Mouse (Mus musculus): ENCODE measurements around the gene Dock1. TPM values are rescaled to one million over a fixed set of nuclear protein-coding genes. Genes with fewer than 3 reads are reported as not detected.

The Dock1 gene
- polyA plus RNA-seq, 1 experiment from 2014 or later = 7.2 TPM

- Histone ChIP-seq H3K27ac (no peak overlapping the region), H3K36me3 (replicated peaks) (no peaks in the 10 kb centered on the region), H3K4me2 (no peak overlapping the region), H3K9ac (no peak overlapping the region), H3K9me3 (no peaks in the 10 kb centered on the region), H3K4me3 (no peak overlapping the region), H3K4me1 (no peaks in the 10 kb centered on the region), H3K27me3 (replicated peaks) (no peaks in the 10 kb centered on the region)
- no peak for ATAC-seq (replicated peaks)
- WGBS = 90% methylated on average over 6 of the region's 6 CpGs
These were observed 139.0 kb downstream of the Dock1 start for GRCm38 (mm10) chr7:134809241-134809975.

- no peak for ATAC-seq (replicated peaks)
- 96% methylated on average over 5 of the region's 5 CpGs for WGBS
- no peaks in the 10 kb centered on the region for H3K9me3 ChIP-seq
These were observed 148.0 kb downstream of the Dock1 start for GRCm38 (mm10) chr7:134818471-134818870.

GRCm38 (mm10) chr7:134821264-134821663, 150.8 kb downstream of the Dock1 start:
- H3K9me3 ChIP-seq = no peaks in the 10 kb centered on the region
- no peaks in the 10 kb centered on the region for H3K36me3 ChIP-seq (replicated peaks)
- H3K9ac ChIP-seq = no peak overlapping the region
- no peak overlapping the region for H3K27ac ChIP-seq
- peaks cover 9% of the 10 kb centered on the region for H3K4me1 ChIP-seq
- no peak overlapping the region for H3K4me2 ChIP-seq
- no peak overlapping the region for H3K4me3 ChIP-seq
- no peak for ATAC-seq (replicated peaks)
- WGBS = 8% methylated on average over 1 of the region's 1 CpGs
- H3K27me3 ChIP-seq (replicated peaks) = no peaks in the 10 kb centered on the region

More at GRCm38 (mm10) chr7:134818471-134818870, 148.0 kb downstream of the Dock1 start:
- no peaks in the 10 kb centered on the region for H3K27me3 ChIP-seq (replicated peaks)
- H3K9ac ChIP-seq = no peak overlapping the region
- no peak overlapping the region for H3K4me2 ChIP-seq
- no peak overlapping the region for H3K27ac ChIP-seq
- no peaks in the 10 kb centered on the region for H3K36me3 ChIP-seq (replicated peaks)
- peaks cover 4% of the 10 kb centered on the region for H3K4me1 ChIP-seq
- no peak overlapping the region for H3K4me3 ChIP-seq

GRCm38 (mm10) chr7:134822006-134822405, 151.6 kb downstream of the Dock1 start:
- Histone ChIP-seq H3K27ac (no peak overlapping the region), H3K4me1 (peaks cover 9% of the 10 kb centered on the region), H3K4me2 (no peak overlapping the region), H3K36me3 (replicated peaks) (no peaks in the 10 kb centered on the region), H3K9ac (no peak overlapping the region), H3K27me3 (replicated peaks) (no peaks in the 10 kb centered on the region), H3K4me3 (no peak overlapping the region), H3K9me3 (no peaks in the 10 kb centered on the region)
- 82% methylated on average over 3 of the region's 3 CpGs for WGBS
- ATAC-seq (replicated peaks) = no peak

GRCm38 (mm10) chr7:134823891-134824290, 153.4 kb downstream of the Dock1 start:
- no peak for ATAC-seq (replicated peaks)
- Histone ChIP-seq H3K4me1 (peaks cover 9% of the 10 kb centered on the region), H3K27ac (no peak overlapping the region), H3K9me3 (no peaks in the 10 kb centered on the region), H3K36me3 (replicated peaks) (no peaks in the 10 kb centered on the region), H3K27me3 (replicated peaks) (no peaks in the 10 kb centered on the region), H3K9ac (no peak overlapping the region), H3K4me3 (no peak overlapping the region), H3K4me2 (no peak overlapping the region)
- 65% methylated on average over 4 of the region's 4 CpGs for WGBS

GRCm38 (mm10) chr7:134840066-134840465, 169.6 kb downstream of the Dock1 start:
- H3K9me3 ChIP-seq = no peaks in the 10 kb centered on the region
- H3K9ac ChIP-seq = no peak overlapping the region
- H3K4me2 ChIP-seq = no peak overlapping the region
- H3K27ac ChIP-seq = no peak overlapping the region
- no peak overlapping the region for H3K4me3 ChIP-seq
- H3K27me3 ChIP-seq (replicated peaks) = no peaks in the 10 kb centered on the region
- WGBS = 95% methylated on average over 2 of the region's 2 CpGs
- H3K4me1 ChIP-seq = no peaks in the 10 kb centered on the region
- H3K36me3 ChIP-seq (replicated peaks) = no peaks in the 10 kb centered on the region
- ATAC-seq (replicated peaks) = no peak

- Histone ChIP-seq H3K4me3 (no peak overlapping the region), H3K36me3 (replicated peaks) (no peaks in the 10 kb centered on the region), H3K4me1 (no peaks in the 10 kb centered on the region), H3K9me3 (no peaks in the 10 kb centered on the region), H3K9ac (no peak overlapping the region), H3K27me3 (replicated peaks) (no peaks in the 10 kb centered on the region), H3K4me2 (no peak overlapping the region), H3K27ac (no peak overlapping the region)
- ATAC-seq (replicated peaks) = no peak
- WGBS = 88% methylated on average over 4 of the region's 4 CpGs
These were observed 172.3 kb downstream of the Dock1 start for GRCm38 (mm10) chr7:134842751-134843150.

- Histone ChIP-seq H3K9ac (no peak overlapping the region), H3K27me3 (replicated peaks) (no peaks in the 10 kb centered on the region), H3K4me1 (0 out of 2 replicates have a peak, but pooled peaks cover 4% of the 10 kb centered on the region), H3K27ac (no peak overlapping the region), H3K4me2 (no peak overlapping the region), H3K4me3 (no peak overlapping the region), H3K9me3 (no peaks in the 10 kb centered on the region), H3K36me3 (replicated peaks) (no peaks in the 10 kb centered on the region)
- 46% methylated on average over 6 of the region's 6 CpGs for WGBS
- ATAC-seq (replicated peaks) = no peak
These were observed 191.5 kb downstream of the Dock1 start for GRCm38 (mm10) chr7:134862000-134862399.

GRCm38 (mm10) chr7:134864175-134864574, 193.7 kb downstream of the Dock1 start:
- H3K36me3 ChIP-seq (replicated peaks) = no peaks in the 10 kb centered on the region
- H3K9ac ChIP-seq = no peak overlapping the region
- 0 out of 2 replicates have a peak, but pooled peaks cover 4% of the 10 kb centered on the region for H3K4me1 ChIP-seq
- no peaks in the 10 kb centered on the region for H3K9me3 ChIP-seq
- WGBS = 87% methylated on average over 2 of the region's 2 CpGs
- no peak overlapping the region for H3K27ac ChIP-seq
- no peaks in the 10 kb centered on the region for H3K27me3 ChIP-seq (replicated peaks)
- no peak overlapping the region for H3K4me2 ChIP-seq
- H3K4me3 ChIP-seq = no peak overlapping the region
- no peak for ATAC-seq (replicated peaks)

GRCm38 (mm10) chr7:134872511-134872910, 202.1 kb downstream of the Dock1 start:
- Histone ChIP-seq H3K36me3 (replicated peaks) (no peaks in the 10 kb centered on the region), H3K9ac (no peak overlapping the region), H3K4me2 (no peak overlapping the region), H3K9me3 (no peaks in the 10 kb centered on the region), H3K4me3 (no peak overlapping the region), H3K27me3 (replicated peaks) (no peaks in the 10 kb centered on the region), H3K4me1 (no peaks in the 10 kb centered on the region), H3K27ac (no peak overlapping the region)
- 79% methylated on average over 3 of the region's 3 CpGs for WGBS
- ATAC-seq (replicated peaks) = no peak

- Histone ChIP-seq H3K27ac (no peak overlapping the region), H3K4me2 (no peak overlapping the region), H3K36me3 (replicated peaks) (no peaks in the 10 kb centered on the region), H3K4me1 (no peaks in the 10 kb centered on the region), H3K9ac (no peak overlapping the region), H3K9me3 (no peaks in the 10 kb centered on the region), H3K27me3 (replicated peaks) (no peaks in the 10 kb centered on the region), H3K4me3 (no peak overlapping the region)
- 89% methylated on average over 7 of the region's 7 CpGs for WGBS
- no peak for ATAC-seq (replicated peaks)
These were observed 202.5 kb downstream of the Dock1 start for GRCm38 (mm10) chr7:134872981-134873380.

- no peaks in the 10 kb centered on the region for H3K9me3 ChIP-seq
- 7% methylated on average over 6 of the region's 6 CpGs for WGBS
- no peaks in the 10 kb centered on the region for H3K27me3 ChIP-seq (replicated peaks)
- 0 out of 2 replicates have a peak, but pooled peaks cover 3% of the 10 kb centered on the region for H3K4me1 ChIP-seq
- H3K36me3 ChIP-seq (replicated peaks) = no peaks in the 10 kb centered on the region
- ATAC-seq (replicated peaks) = no peak
- no peak overlapping the region for H3K27ac ChIP-seq
- H3K4me3 ChIP-seq = no peak overlapping the region
- no peak overlapping the region for H3K9ac ChIP-seq
- no peak overlapping the region for H3K4me2 ChIP-seq
These were observed 208.5 kb downstream of the Dock1 start for GRCm38 (mm10) chr7:134878985-134879384.

GRCm38 (mm10) chr7:134880431-134880830, 210.0 kb downstream of the Dock1 start:
- H3K9ac ChIP-seq = no peak overlapping the region
- H3K9me3 ChIP-seq = no peaks in the 10 kb centered on the region
- no peaks in the 10 kb centered on the region for H3K27me3 ChIP-seq (replicated peaks)
- WGBS = 64% methylated on average over 6 of the region's 6 CpGs
- H3K27ac ChIP-seq = no peak overlapping the region
- no peak overlapping the region for H3K4me3 ChIP-seq
- no peak overlapping the region for H3K4me2 ChIP-seq
- no peaks in the 10 kb centered on the region for H3K36me3 ChIP-seq (replicated peaks)
- H3K4me1 ChIP-seq = 0 out of 2 replicates have a peak, but pooled peaks cover 3% of the 10 kb centered on the region
- no peak for ATAC-seq (replicated peaks)

Data from midbrain, embryonic 15.5 days (tissue).